Mouse (Mus musculus): ENCODE results near the gene Ptrhd1. TPM values are rescaled to one million over a fixed set of nuclear protein-coding genes. Genes with fewer than 3 reads are reported as not detected.

Ptrhd1 gene
- polyA plus RNA-seq (2012; rRNA removed): 3.5 and 3.7 TPM in 2 replicates

DNA sequence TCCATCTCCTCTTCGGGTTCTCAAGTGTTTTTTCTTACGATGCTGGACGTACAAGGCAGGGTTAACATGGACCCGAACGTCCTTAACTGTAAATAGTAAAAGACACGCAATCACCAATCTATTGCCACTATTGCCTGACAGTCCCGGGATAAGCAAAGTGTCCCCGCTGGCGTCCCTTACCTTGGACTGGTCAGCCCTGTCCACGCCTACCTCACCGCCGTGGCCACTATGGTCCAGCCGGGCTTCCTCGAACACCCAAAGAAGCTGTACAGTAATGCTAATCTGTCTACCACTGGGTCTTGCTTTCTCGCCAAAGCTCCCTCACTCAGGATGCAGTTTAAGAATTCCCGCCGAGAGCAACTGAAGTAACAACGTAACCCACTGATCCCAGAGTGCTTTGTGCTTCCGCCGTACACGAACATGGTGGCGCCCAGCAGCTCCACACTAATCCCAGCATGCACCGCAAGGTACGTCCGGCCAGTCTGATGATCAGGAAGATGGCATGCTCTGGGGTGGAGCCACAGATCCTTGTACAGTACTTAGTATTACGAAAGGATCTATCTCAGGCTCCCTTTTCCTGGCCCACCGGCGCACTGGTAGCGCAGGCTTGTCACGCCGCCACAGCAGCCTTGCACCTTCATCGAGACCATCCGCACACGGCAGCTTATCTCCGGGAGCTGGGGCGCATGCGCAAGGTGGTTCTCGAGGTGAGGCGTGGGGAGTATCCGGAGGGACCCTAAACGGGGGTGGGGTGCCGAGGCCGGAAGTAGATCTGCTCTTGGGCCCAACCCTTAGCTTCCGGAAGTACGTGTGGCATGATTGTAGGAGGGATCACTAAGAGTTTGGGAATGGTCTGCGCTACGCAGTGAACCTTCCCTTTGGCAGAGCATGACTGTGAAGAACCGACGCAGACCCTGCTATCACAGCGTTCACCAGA lies at the start of gene Ptrhd1, which contains the start of gene Cenpo:
TSS of gene Ptrhd1 (plus strand) at position 456 of the 937 bp plus-strand sequence.
TSS of gene Cenpo (minus strand) at position 723 of the 937 bp plus-strand sequence.
- DNase-seq (ENCODE audit: low read depth, low spot score): peak; percentile 91
- under 1% methylated on average over 50 of the region's 50 CpGs for WGBS

DNA sequence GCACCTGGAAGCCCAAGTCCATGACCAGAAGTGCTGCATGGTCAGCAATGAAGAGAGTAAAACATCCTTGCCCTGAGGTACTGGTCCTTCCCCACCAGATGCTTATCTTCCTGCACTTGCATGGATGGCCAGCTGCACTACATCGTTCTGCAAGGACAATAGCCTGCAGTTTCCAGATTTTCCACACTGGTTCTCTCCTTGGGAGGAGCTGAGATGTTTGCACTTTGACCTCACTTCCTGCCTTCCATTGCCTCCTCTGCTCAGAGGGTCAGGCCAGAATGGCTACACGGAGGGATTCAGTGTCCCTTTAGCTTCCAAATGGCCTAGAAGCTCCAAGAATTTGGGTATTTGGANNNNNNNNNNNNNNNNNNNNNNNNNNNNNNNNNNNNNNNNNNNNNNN lies 49.2 kb upstream of the Ptrhd1 start:
- 52% methylated on average over 2 of the region's 2 CpGs for WGBS
- DNase-seq (ENCODE audit: low read depth, low spot score): no peak

DNA sequence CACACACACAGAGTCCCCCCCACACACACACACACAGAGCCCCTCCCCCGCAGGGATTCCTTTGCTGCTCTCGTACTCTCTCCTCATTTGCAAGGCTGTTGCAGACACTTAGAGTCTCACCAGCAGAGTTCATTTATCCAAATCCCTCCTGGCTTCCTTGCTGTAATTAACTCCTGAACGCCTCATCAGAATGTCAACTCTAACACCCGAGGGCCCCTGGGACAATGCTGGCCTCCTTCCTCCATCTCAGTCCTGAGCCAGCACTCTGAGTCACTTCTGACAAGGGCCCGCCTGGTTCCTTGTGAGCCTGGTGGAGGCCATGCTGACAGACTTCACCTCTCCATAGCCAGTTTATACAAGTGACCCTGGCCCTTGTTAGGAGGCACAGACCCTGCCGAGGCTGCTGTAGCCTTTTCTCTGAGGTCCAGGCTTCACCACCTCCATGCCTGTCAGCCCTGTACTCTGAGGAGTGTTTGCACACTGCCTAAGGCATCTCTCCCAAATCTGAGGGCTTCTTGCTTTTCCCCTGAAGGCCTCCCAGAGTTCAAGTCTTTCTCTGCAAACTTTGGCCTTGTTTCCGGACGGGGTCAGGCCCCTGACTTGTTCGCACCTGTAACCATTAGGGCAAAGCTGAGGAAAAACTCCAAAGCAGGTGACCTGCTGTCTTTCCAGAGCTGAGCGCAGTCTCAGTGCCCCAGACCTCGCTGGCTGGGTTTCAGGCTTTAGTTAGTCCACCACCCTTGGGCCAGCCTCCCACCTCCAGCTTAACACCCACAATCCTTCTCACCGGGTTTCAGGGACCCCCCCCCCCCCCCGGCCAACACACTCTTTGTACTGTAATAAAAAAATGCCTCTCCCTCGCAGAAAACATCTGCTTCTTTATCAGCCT lies 45.4 kb upstream of the Ptrhd1 start:
- 30% methylated on average over 14 of the region's 14 CpGs for WGBS
- DNase-seq (ENCODE audit: low read depth, low spot score): no peak

DNA sequence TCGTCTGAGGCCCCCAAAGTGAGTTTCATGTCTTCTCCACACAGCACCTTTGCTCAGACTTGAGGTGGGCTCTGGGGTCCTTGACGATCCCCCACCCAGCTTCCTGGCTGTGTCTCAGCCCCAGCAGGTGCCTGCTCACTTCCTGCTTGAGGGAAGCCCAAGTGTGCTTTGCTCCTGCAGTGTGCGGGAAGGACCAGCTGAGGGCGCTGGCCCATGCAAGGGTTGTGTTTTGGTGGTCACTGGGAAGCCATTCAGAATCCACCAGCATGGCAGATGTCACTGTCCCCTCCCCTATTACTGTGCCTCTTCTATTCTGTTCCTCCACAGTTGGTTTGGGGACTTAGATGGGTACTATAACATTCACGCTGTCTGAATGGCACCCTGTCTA lies 44.8 kb upstream of the Ptrhd1 start:
- WGBS: 56% methylated on average over 5 of the region's 5 CpGs
- no peak for DNase-seq (ENCODE audit: low read depth, low spot score)

DNA sequence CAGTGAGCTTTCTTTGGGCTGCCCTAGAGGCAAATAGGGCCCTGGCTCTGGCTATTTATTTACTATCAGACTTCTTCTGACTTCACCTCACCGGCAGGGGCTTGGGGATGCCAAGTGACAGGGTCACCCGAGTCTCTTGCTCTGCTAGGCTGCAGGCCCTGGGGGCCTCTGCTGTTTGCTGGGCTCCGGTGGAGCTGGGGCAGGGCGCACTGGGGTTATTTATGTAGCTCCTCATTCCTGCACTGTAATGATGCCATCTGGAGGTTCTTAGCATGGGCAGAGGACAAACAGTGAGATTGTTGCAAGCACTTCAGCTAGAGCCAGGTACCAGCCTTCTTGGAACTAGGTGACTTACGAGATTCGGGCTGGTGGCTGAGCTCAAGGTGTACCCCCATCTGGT lies 41.3 kb upstream of the Ptrhd1 start:
- 73% methylated on average over 6 of the region's 6 CpGs for WGBS
- no peak for DNase-seq (ENCODE audit: low read depth, low spot score)

DNA sequence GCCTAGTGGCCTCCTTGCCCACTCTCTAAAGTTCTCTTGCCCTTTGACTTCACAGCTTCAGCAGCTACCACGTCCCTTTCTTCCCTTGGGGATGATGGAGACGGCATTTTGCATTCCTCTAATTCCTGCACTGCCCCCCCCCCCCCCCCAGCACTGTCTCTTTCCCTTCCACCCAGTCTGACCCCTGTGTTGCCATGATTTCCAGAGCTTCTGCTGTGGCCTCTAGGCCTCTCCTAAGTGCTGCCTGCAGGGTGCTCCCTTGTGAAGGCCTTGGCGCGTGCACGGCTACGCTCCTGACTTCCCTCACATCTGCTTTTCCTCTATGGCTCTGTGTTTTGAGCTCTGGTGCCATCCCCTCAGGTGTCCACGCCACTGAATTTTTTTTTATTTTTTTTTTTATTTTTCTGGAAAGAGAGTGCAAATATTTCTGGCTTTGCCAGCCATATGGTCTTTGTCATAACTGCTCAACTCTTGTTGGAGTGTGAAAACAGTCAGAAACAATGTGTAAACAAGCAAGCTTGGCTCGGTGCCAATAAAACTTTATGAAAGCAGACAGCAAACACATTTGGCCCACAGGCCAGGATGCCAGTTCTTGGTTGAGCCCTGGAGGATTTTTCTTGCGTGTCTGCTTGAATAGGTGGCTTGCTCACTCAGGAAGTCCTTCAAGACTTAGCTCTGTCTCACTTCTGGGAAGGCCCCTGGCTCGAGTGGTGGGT lies 40.6 kb upstream of the Ptrhd1 start:
- 53% methylated on average over 10 of the region's 10 CpGs for WGBS
- DNase-seq (ENCODE audit: low read depth, low spot score): no peak

DNA sequence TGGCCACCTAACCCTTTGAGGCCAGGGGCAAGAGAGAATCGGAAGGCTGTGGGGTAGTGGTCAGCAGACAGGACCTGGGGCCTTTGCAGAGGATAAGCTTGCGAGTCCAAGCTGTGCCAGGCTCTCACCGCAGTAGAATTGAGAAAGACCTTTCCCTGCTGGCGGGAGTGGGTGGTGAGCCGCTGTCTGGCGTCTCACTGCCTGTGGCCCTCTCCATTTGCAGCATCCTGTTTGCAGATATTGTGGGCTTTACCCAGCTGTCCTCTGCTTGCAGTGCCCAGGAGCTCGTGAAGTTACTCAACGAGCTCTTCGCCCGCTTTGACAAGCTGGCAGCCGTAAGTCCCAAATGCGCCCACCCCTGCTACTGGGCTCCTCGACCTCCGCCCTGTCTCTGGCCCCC lies 39.2 kb upstream of the Ptrhd1 start:
- DNase-seq (ENCODE audit: low read depth, low spot score): no peak
- 87% methylated on average over 14 of the region's 14 CpGs for WGBS

DNA sequence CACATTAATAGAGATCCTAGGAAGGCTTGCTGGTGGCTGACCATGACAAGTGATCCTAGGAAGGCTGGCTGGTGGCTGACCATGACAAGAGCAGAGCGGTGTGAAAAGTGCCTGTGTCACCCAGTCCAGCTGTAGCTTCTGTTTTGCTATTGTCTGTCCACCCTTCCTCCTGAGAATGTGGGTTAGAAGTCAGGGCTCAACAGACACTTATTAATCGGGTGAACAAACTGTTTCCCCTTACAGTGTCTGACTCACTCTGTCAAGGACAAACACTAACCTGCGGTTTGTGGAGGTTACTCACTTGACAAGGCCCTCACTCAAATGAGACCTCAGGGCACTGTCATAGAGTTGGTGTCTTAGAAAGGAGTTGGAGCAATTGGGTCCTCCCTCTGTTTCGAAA lies 35.1 kb upstream of the Ptrhd1 start:
- no peak for DNase-seq (ENCODE audit: low read depth, low spot score)
- 77% methylated on average over 4 of the region's 4 CpGs for WGBS

DNA sequence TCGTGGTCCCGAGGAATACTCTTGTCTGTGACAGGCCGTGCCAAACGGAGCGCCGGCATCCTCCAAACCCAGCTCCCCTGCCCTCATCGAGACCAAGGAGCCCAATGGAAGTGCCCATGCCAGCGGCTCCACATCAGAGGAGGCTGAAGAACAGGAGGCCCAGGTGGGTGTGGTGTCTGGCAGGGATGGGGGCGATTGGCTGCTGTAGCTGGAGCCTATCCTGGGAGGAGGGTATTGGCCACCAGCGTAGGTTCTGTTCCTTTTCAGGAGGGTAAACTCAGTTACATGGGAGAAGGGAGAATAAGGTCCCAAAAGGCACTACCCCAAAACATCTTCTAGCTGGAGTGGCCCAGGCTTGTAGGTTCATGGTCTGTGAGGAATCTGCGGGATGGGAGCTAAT lies 34.6 kb upstream of the Ptrhd1 start:
- 94% methylated on average over 11 of the region's 11 CpGs for whole genome bisulfite sequencing
- DNase-seq (ENCODE audit: low read depth, low spot score): no peak

DNA sequence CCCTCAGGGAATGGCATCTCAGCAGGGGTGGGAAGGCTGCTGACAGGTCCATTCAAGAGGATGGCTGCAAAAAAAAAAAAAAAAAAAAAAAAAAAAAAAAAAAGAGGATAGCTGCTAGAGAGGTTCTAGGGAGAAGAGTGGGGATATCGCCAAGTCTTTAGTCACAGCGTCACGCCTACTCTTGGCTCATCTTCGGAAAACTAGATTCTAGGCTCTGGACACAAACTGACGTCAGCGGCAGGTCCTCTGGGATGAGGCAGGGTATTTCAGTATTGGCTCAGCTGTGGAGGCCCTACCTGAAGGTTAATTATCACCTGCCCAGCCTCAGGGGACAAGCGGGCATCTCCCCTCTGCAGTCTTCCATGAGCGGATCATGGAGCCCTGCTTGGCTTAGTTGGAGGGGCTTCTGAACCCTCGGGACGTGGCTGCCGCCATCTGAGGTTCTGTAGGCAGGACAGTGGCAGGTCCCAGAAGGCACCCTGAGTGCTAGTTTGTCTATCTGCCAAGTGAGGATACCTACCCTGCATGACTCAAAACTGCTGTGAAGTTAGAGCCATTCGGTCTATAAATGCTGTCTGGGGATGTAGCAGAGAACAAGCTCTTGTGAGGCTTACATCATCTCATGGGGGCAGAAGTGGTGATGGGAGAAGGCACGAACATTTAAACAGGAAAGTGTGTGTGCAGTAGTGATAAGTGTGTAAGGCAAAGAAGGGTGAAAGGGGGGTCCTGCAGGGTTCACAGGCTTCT lies 32.2 kb upstream of the Ptrhd1 start:
- DNase-seq (ENCODE audit: low read depth, low spot score): no peak
- 87% methylated on average over 13 of the region's 13 CpGs for WGBS

DNA sequence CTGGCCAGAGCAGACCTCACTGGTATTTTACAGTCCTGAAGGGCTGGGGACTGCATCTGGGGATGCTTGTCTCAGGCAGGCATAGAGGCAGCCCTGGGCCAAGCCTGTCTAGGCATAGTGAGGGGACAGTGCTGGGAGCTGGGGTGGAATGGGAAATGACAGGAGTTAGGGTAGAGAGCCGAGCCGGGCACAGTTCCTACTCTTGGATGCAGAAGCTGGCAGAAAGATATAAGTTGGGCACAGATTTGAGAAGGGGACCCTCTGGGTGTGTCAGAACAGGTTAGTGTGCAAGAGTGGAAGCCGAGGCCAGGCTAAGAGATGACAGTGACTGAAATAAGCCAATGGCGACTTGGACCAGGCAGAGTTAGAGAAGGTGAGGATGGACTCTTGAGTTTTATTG lies 31.6 kb upstream of the Ptrhd1 start:
- 89% methylated on average over 4 of the region's 4 CpGs for WGBS
- no peak for DNase-seq (ENCODE audit: low read depth, low spot score)

DNA sequence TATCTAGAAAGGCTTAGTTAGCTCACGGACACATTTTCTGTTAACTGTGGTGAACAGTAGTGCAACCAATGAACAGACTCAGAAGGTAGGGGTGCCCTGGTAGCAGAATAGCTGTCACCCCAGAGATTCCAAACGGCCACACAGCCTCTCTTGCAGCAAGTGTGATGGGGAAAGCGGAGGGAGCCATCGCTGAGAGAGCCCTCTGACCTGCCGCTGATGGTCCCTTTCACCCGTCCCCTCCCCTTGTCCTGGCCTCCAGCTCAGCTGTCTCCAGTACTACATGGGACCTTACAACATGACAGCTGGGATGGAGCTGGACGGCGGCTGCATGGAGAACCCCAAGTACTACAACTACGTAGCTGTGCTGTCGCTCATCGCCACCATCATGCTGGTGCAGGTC lies 27.7 kb upstream of the Ptrhd1 start:
- 95% methylated on average over 11 of the region's 11 CpGs for WGBS
- DNase-seq (ENCODE audit: low read depth, low spot score): no peak

DNA sequence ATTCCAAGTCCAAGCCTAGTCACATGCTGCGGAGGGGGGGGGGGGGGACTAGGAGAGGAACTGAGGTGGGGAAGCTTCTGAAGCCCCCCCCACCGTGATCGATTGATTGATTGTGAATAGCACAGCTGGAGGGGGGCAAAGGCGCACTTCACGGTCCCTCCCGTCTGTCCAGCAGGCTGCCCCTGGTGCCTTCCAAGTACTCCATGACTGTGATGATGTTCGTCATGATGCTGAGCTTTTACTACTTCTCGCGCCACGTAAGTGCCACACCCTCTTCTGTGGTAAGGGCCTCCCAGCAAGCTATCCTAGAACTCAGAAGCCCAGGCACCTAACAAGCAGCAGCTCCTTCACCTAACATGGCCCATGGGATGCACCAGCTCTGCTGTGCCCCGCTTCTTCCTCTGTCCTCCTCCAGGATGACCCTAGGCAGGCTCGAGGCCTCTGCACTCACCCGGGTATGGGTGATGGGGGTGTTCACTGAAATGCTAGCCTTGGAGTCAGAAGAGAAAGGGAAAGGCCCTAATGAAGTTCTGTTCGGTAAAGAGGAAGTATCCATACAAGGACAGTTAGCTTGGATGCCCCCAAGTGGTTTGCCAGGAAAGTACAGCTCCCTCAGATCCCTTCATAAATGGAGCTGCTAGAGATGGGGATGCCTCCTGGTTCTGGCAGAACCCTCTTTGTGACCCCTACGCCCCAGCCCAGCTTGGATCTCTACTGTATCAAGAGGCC lies 25.3 kb upstream of the Ptrhd1 start:
- DNase-seq (ENCODE audit: low read depth, low spot score): no peak
- 75% methylated on average over 15 of the region's 15 CpGs for WGBS

DNA sequence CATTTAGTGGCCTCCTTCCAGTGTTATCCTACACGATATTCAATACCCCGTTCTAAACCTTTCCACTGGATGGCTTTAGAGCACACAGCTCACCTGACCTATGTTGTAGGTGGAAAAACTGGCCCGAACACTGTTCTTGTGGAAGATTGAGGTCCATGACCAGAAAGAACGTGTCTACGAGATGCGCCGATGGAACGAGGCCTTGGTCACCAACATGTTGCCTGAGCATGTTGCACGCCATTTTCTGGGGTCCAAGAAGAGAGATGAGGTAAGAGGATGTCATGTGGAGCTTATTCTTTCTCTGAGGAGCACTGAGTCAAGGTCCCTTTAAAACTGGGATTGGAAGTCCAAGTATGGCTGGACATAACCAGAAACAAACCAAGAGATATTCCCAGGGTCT lies 24.6 kb upstream of the Ptrhd1 start:
- 97% methylated on average over 9 of the region's 9 CpGs for WGBS

DNA sequence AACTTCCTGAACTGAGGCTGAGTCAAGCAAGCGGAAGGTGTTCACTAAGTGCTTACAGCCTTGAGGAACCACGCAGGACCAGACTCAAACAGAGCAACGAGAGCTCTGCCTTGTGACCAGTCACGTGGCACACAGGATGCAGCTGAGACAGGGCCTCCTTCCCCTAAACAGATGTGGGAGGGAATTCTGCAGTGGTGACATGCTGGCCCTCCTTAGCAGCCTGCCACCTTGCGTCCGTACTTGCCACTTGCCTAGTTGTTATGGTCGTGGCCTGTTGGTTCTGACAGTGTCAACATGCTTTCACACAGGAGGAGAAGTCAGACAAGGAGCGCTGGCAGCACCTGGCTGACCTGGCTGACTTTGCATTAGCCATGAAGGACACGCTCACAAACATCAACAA lies 22.7 kb upstream of the Ptrhd1 start:
- 82% methylated on average over 9 of the region's 9 CpGs for WGBS
- no peak for DNase-seq (ENCODE audit: low read depth, low spot score)

More for the DNA sequence above, 24.6 kb upstream of the Ptrhd1 start:
- no peak for DNase-seq (ENCODE audit: low read depth, low spot score)

DNA sequence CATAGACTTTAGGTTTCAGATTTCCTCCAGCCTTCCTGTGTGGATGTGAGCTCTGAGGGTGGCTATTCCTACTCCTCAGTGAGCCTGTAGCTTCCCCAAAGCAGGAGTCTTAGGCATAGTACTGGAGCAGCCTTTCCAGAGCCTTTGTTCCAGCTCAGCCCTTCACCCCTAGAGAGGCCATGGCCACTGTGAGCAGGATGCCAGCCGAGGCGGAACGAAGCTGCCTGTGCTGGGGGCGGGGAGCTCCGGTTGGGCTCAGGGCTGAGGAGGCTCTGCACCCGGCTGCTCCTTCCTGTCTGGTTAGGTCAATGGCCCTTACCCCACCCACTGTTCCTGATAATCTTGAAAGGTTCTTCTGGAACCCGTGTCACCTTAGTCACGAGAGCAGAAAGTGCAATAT lies 20.9 kb upstream of the Ptrhd1 start:
- WGBS: 70% methylated on average over 8 of the region's 8 CpGs

DNA sequence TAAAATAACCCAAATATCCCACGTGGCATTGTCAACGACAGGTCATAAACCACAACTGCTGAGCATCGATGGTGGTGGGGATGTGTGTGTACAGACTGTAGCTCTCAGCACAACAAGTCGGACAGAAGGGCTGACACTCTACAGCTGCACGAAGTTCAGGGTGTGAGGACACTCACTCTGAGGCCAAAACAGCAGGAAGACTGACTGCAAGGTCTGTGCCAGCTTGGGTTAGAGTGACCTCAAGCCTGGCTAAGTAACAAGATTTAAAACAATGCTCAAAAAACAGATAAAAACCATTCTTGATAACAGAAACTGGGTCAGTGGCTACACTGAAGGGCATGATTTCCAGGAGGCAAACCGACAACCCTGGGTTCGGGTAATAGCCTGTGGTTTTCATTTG lies 3.7 kb upstream of the Ptrhd1 start:
- 69% methylated on average over 7 of the region's 7 CpGs for WGBS

More for the DNA sequence above, 20.9 kb upstream of the Ptrhd1 start:
- no peak for DNase-seq (ENCODE audit: low read depth, low spot score)

DNA sequence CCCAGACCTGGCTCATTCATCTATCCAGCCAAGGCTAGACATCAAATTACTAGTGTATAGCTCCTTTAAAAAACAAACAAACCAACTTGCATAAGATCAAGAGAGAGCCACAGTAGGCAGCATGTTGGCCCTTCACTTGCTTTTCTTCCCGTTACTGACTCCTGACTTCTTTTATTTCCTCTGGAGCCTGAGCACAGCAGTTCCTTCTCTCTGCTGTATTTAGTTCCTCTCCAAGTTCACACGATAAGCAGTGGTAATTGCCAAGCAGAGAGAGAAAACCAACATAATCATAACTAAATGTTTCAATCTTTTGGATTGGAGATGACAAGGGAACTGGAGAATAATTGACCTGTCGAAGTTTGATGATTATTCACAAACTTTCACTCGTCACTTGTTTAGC lies 1.1 kb upstream of the Ptrhd1 start:
- 16% methylated on average over 4 of the region's 4 CpGs for WGBS
- DNase-seq (ENCODE audit: low read depth, low spot score): no peak

More for the DNA sequence above, 3.7 kb upstream of the Ptrhd1 start:
- no peak for DNase-seq (ENCODE audit: low read depth, low spot score)

Measured in large intestine, adult 2 months (tissue).